Mouse (Mus musculus): ENCODE measurements around the gene Fbxo46. TPM values are rescaled to one million over a fixed set of nuclear protein-coding genes. Genes with fewer than 3 reads are reported as not detected.

Fbxo46 gene
- polyA plus RNA-seq (2017; shearing (Covaris generic)) = 11.7 TPM

GRCm38 (mm10) chr7:19119631-19120429, at the start of gene Fbxo46:
TSS of gene Fbxo46 (plus strand) at chr7:19119859.

GRCm38 (mm10) chr7:19075723-19076585, 43.7 kb upstream of the Fbxo46 start, which contains the start of gene Dmwd:
TSS of gene Dmwd (plus strand) at chr7:19076227.

GRCm38 (mm10) chr7:19083701-19084100, 36.0 kb upstream of the Fbxo46 start, which contains the start of gene Dmpk:
TSS of gene Dmpk (plus strand) at chr7:19083849.

GRCm38 (mm10) chr7:19094471-19094825, 25.2 kb upstream of the Fbxo46 start, which contains the start of gene Six5:
TSS of gene Six5 (plus strand) at chr7:19094594.

GRCm38 (mm10) chr7:19118028-19118771, 1.5 kb upstream of the Fbxo46 start, which contains the start of gene Gm4969:
TSS of gene Gm4969 (minus strand) at chr7:19118368.

GRCm38 (mm10) chr7:19148875-19149541, 29.3 kb downstream of the Fbxo46 start, which contains the start of gene Qpctl:
TSS of gene Qpctl (minus strand) at chr7:19149291.

GRCm38 (mm10) chr7:19149626-19150025, 30.0 kb downstream of the Fbxo46 start, which contains the start of gene Snrpd2:
TSS of gene Snrpd2 (plus strand) at chr7:19149722.

GRCm38 (mm10) chr7:19165656-19166423, 46.2 kb downstream of the Fbxo46 start, which contains the start of gene Gipr:
TSS of gene Gipr (minus strand) at chr7:19166127.

GRCm38 (mm10) chr7:19175708-19176515, 56.3 kb downstream of the Fbxo46 start, which contains the start of gene Eml2:
TSS of gene Eml2 (plus strand) at chr7:19176421.

Other genes with a start within 250 kb of the Fbxo46 start
- gene Pglyrp1, start 248.5 kb upstream of the Fbxo46 start, polyA plus RNA-seq (2017; shearing (Covaris generic)) = 6.5 TPM
- gene Ccdc61, start 209.4 kb upstream of the Fbxo46 start, polyA plus RNA-seq (2017; shearing (Covaris generic)) = 21.1 TPM
- gene Nova2, start 194.0 kb upstream of the Fbxo46 start, polyA plus RNA-seq (2017; shearing (Covaris generic)) = not detected
- gene Nanos2, start 132.5 kb upstream of the Fbxo46 start, polyA plus RNA-seq (2017; shearing (Covaris generic)) = not detected
- 5.7 TPM for gene Mypop, start 128.6 kb upstream of the Fbxo46 start, polyA plus RNA-seq (2017; shearing (Covaris generic))
- 40.1 TPM for gene Irf2bp1, start 115.8 kb upstream of the Fbxo46 start, polyA plus RNA-seq (2017; shearing (Covaris generic))
- gene Foxa3, start 96.3 kb upstream of the Fbxo46 start, polyA plus RNA-seq (2017; shearing (Covaris generic)) = not detected
- gene Sympk, start 95.5 kb upstream of the Fbxo46 start, polyA plus RNA-seq (2017; shearing (Covaris generic)) = 23.5 TPM
- gene Rsph6a, start 65.2 kb upstream of the Fbxo46 start, polyA plus RNA-seq (2017; shearing (Covaris generic)) = not detected
- not detected for gene Dmwd, start 43.6 kb upstream of the Fbxo46 start, polyA plus RNA-seq (2017; shearing (Covaris generic))
- not detected for gene Dmpk, start 36.0 kb upstream of the Fbxo46 start, polyA plus RNA-seq (2017; shearing (Covaris generic))
- gene Six5, start 25.3 kb upstream of the Fbxo46 start, polyA plus RNA-seq (2017; shearing (Covaris generic)) = not detected
- gene Gm4969, start 1.5 kb upstream of the Fbxo46 start, polyA plus RNA-seq (2017; shearing (Covaris generic)) = not detected
- 11.9 TPM for gene Qpctl, start 29.4 kb downstream of the Fbxo46 start, polyA plus RNA-seq (2017; shearing (Covaris generic))
- 31.4 TPM for gene Snrpd2, start 29.9 kb downstream of the Fbxo46 start, polyA plus RNA-seq (2017; shearing (Covaris generic))
- not detected for gene Gipr, start 46.3 kb downstream of the Fbxo46 start, polyA plus RNA-seq (2017; shearing (Covaris generic))
- 14.0 TPM for gene Eml2, start 56.6 kb downstream of the Fbxo46 start, polyA plus RNA-seq (2017; shearing (Covaris generic))
- 0.16 TPM for gene Gpr4, start 92.7 kb downstream of the Fbxo46 start, polyA plus RNA-seq (2017; shearing (Covaris generic))
- gene Opa3, start 108.5 kb downstream of the Fbxo46 start, polyA plus RNA-seq (2017; shearing (Covaris generic)) = 47.3 TPM
- gene Vasp, start 152.0 kb downstream of the Fbxo46 start, polyA plus RNA-seq (2017; shearing (Covaris generic)) = 193 TPM
- not detected for gene Ppm1n, start 160.2 kb downstream of the Fbxo46 start, polyA plus RNA-seq (2017; shearing (Covaris generic))
- not detected for gene Rtn2, start 162.8 kb downstream of the Fbxo46 start, polyA plus RNA-seq (2017; shearing (Covaris generic))
- 7.9 TPM for gene Fosb, start 190.2 kb downstream of the Fbxo46 start, polyA plus RNA-seq (2017; shearing (Covaris generic))
- 67.3 TPM for gene Ercc1, start 224.9 kb downstream of the Fbxo46 start, polyA plus RNA-seq (2017; shearing (Covaris generic))
- 9.8 TPM for gene Cd3eap, start 239.6 kb downstream of the Fbxo46 start, polyA plus RNA-seq (2017; shearing (Covaris generic))
- 0.25 TPM for gene Ppp1r13l, start 239.9 kb downstream of the Fbxo46 start, polyA plus RNA-seq (2017; shearing (Covaris generic))